Mouse (Mus musculus) cerebellum, postnatal 14 days (tissue): ENCODE measurements at regions not wholly inside any gene's neighbourhood (a gene's known extent, or its start where the extent isn't known, plus 50 kb on each side); places are given as distances from the start of the nearest gene placed in this dataset.

Source experiments
- DNase-seq, 2 experiments: peaks; one replicate each; pipeline ENCODE4 v3.0.0; 2021; ENCODE audit warnings: mixed read lengths in 2 of 2

- no peak for DNase-seq
These were observed 105.2 kb downstream of the Ier5 start for GRCm38 (mm10) chr1:154993927-154994856.

- DNase-seq, result peak; percentile 89 to 91
These were observed 99.0 kb upstream of the Cacna1e start for GRCm38 (mm10) chr1:154983325-154983724.

GRCm38 (mm10) chr1:154982836-154983235 is 98.5 kb upstream of the Cacna1e start:
- peak; percentile 65 to 74 for DNase-seq

GRCm38 (mm10) chr1:154981687-154982086 is 97.4 kb upstream of the Cacna1e start:
- no peak for DNase-seq

- no peak for DNase-seq
These were observed 91.4 kb upstream of the Cacna1e start for GRCm38 (mm10) chr1:154975732-154976131.

- DNase-seq, result peak; percentile 35 to 56
These were observed 77.0 kb upstream of the Cacna1e start for GRCm38 (mm10) chr1:154961271-154961670.

GRCm38 (mm10) chr1:154956625-154957031 is 72.3 kb upstream of the Cacna1e start:
- peak; percentile 65 to 66 for DNase-seq

GRCm38 (mm10) chr1:154952679-154953078 is 68.4 kb upstream of the Cacna1e start:
- DNase-seq, result no peak
